ENCODE assay signal across 8 mouse cellular contexts in the genomic region with DNA sequence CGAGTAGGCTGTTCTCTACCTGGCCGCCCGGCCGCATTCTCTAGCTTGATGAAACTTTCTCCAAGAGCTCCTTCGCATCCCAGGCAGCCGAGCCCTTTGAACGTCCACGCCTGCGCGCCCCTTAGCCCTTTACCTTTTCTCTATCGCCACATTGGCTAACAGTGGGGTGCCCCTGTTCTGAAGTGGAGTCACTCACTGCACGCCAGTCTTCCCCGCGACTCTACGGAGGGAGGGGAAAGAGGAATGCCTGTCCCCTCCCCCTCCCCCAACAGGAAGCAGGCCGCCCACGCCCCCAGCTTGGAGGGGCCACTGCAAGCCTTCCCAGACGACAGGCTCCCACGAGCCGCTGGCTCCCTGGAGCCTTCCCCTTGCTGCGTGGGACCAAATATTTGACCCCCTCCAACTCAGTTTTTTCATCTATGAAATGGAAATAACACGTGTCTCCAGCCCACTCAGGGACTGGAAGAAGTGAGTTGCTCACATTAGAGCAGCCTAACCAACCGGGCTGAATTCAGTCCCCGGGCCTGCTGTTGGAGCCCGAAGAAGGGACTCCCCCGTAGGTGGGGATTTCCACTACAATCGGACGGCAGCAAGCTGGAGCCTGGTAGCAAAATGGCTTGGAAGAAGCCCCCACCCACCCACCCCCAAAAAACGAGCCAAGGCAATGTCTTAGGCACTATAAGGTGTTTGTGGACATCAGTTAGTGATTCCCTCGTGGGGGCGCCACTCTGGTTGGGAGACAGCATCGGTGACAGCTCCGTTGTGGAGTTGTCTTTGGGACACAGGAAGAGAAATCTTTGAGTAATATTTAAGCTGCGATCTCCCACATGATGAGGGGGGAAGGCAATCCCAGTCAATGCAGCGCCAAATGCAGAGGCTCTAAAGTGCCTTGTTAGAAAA. TPM values are rescaled to one million over a fixed set of nuclear protein-coding genes. Genes with fewer than 3 reads are reported as not detected.
A peak's percentile ranks its signal among the peaks of the same experiment; 100 is the strongest.
DNase-seq lines count a peak whose midpoint lies in the region; ATAC-seq and TF ChIP-seq lines count a peak whose summit lies in the region.

TSS of gene Sh2b3 (minus strand) at position 206 of the 900 bp plus-strand sequence.

- H3K27ac ChIP-seq in left cerebral cortex, adult 2 months, result peak within 1 kb of the TSS; percentile 95
- H3K27ac ChIP-seq in kidney, postnatal 0 days, result peak within 1 kb of the TSS; percentile 93

- H3K9me3 ChIP-seq in kidney, postnatal 0 days (replicated peaks; ENCODE audit: low read length), result no peaks in the 10 kb centered on the region

- peak in 1 of 2 experiments; percentile 57 for DNase-seq in left cerebral cortex, adult 2 months (ENCODE audit: extremely low spot score in 1 of 2, low spot score in 2 of 2)
- DNase-seq in left cerebral cortex, adult 9 months (ENCODE audit: low spot score in 2 of 2), result no peak
- peak; percentile 75 to 80 for DNase-seq in heart, adult 9 months (ENCODE audit: low spot score in 2 of 2)
- peak; percentile 56 for DNase-seq in kidney, postnatal 0 days (ENCODE audit: low spot score)
- DNase-seq in lung, adult 18-20 months, result peak; percentile 69 to 71
- no peak for DNase-seq in cerebellum, postnatal 4 days (ENCODE audit: low spot score in 2 of 2)

- no peak for ATAC-seq in common myeloid progenitor, adult 5-6 weeks (replicated peaks; ENCODE audit: low read depth, poor library complexity, severe bottlenecking)
- ATAC-seq in kidney, postnatal 0 days (replicated peaks; ENCODE audit: low FRiP score, low read depth), result 0 out of 2 replicates have a peak, but pooled peaks have one; percentile 2
- no peak for ATAC-seq in neutrophil, adult 5-6 weeks (ENCODE audit: extremely low read depth, insufficient number of reproducible peaks, low FRiP score, poor library complexity, severe bottlenecking)

- peak within 1 kb of the TSS; percentile 75 for H3K4me2 ChIP-seq in kidney, postnatal 0 days (ENCODE audit: low read length)

- H3K9ac ChIP-seq in kidney, postnatal 0 days (ENCODE audit: low read depth, low read length), result peak within 1 kb of the TSS; percentile 83

- no peaks in the 10 kb centered on the region for H3K27me3 ChIP-seq in kidney, postnatal 0 days (ENCODE audit: insufficient read depth, low read length)

- peaks cover 53% of the 10 kb centered on the region for H3K4me1 ChIP-seq in kidney, postnatal 0 days (replicated peaks; ENCODE audit: insufficient read depth, low read length)

- no peaks in the 10 kb centered on the region for H3K36me3 ChIP-seq in kidney, postnatal 0 days (ENCODE audit: insufficient read depth, low read length)

- intact Hi-C loops in left cerebral cortex, adult 2 months (cut with DNase I), result loop anchor here (5.0 kb wide), 1 partner anchor 125 kb away; the partner anchor contains the start of gene Atxn2

- peak within 1 kb of the TSS; percentile 73 for H3K4me3 ChIP-seq in left cerebral cortex, adult 2 months
- peak within 1 kb of the TSS; percentile 85 for H3K4me3 ChIP-seq in kidney, postnatal 0 days (replicated peaks; ENCODE audit: low read depth, low read length)

- 1% methylated on average over 35 of the region's 35 CpGs for WGBS in kidney, postnatal 0 days

- no peak; the same call in 1 of the 2 replicates for TF ChIP-seq CTCF in left cerebral cortex, adult 2 months (IDR thresholded peaks at IDR 0.05)
- no peak for TF ChIP-seq CTCF in kidney, postnatal 0 days (IDR thresholded peaks at IDR 0.05; ENCODE audit: low read depth)

RNA-seq across cellular contexts. Expression of gene Sh2b3, which starts in this region (rescaled TPM):
- 10 to 100 TPM; 21.2 to 27.5 TPM for total RNA-seq in left cerebral cortex, adult 2 months (2021)
- total RNA-seq in common myeloid progenitor, adult 5-6 weeks (2017), result 16.0 and 18.2 TPM in 2 replicates
- polyA plus RNA-seq in kidney, postnatal 0 days (2015; fragmentation: Nextera tagmentation; extraction: Ambion mirVana), result 19.4 and 21.0 TPM in 2 replicates
- total RNA-seq in neutrophil, adult 5-6 weeks (2017), result 77.7 and 81.7 TPM in 2 replicates

Comparison
In these comparisons a context has a peak if more than half of its experiments do, and no peak if none do; other contexts are left out.
1. DNase-seq: peak in heart, adult 9 months (2 of 2), kidney, postnatal 0 days (single experiment) and lung, adult 18-20 months (2 of 2); none in left cerebral cortex, adult 9 months (0 of 2) and cerebellum, postnatal 4 days (0 of 2).